Mouse (Mus musculus) cerebellum, adult 2 months (tissue): ENCODE data around the gene Gsk3b.

Experiments used
- CTCF ChIP-seq: fragments of 200-500 bp; IDR thresholded peaks from 2 replicates; pipeline ENCODE4 v1.5.1; 2011; ENCODE audit warnings: low read depth, mild to moderate bottlenecking, control low read depth, low read length, moderate library complexity, borderline replicate concordance; ENCODE audit not compliant: insufficient read depth
- POLR2A ChIP-seq: fragments of 200-500 bp; IDR thresholded peaks from 2 replicates; pipeline ENCODE4 v1.6.1; 2011; ENCODE audit warnings: low read length, control low read depth, borderline replicate concordance; ENCODE audit not compliant: insufficient read depth

- TF ChIP-seq POLR2A (no peak), CTCF (no peak)
Measured at GRCm38 (mm10) chr16:38184657-38185269, 96.0 kb downstream of the Gsk3b start.
